Mouse (Mus musculus) ovary, adult 18-20 months (tissue): ENCODE data around the gene Saa2.
"Not testable (repeated sequence)": the region's sequence is repeated elsewhere in the genome, so short reads cannot be mapped to it uniquely, and the experiment has no call there.

Experiments used
- DNase-seq: peaks from one replicate; pipeline ENCODE4 v3.0.0; 2022; ENCODE audit warnings: low spot score, mixed read lengths

Saa2 gene

GRCm38 (mm10) chr7:46751490-46751889, at the start of gene Saa2:
Gene Saa2, plus strand, starts transcription at chr7:46751790.
- no peak for DNase-seq

DNA sequence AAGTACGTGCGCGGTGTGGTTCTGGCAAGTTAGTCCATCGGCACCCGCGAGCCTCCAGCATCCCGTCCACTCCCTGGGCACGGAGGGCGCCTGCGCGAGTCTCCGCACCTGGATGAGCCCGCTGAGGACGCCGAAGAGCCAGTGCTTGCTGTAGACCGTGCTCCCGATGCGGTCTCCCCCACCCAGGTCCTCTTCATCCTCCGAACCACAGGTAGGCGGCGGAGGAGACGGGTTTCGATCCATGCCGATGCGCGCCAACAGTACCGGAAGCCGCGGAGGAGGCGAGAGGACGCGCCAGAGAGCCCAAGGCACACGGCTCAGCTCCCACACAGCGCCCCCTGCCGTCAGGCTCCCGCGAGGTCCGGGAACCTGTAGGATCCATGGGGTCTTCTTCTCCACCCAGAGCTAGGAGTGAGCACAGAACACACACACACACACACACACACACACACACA, 41.2 kb upstream of the Saa2 start, which contains the start of gene Saal1:
TSS of gene Saal1 (minus strand) at position 291 of the 455 bp plus-strand sequence.
- peak; percentile 57 for DNase-seq

GRCm38 (mm10) chr7:46712250-46712649, 39.3 kb upstream of the Saa2 start:
- DNase-seq = no peak

GRCm38 (mm10) chr7:46714518-46714917, 37.1 kb upstream of the Saa2 start:
- no peak for DNase-seq

- DNase-seq = no peak
Measured at GRCm38 (mm10) chr7:46715600-46715999, 36.0 kb upstream of the Saa2 start, which contains the start of gene Saa3. Gene Saa3, minus strand, starts transcription at chr7:46715700.

DNA sequence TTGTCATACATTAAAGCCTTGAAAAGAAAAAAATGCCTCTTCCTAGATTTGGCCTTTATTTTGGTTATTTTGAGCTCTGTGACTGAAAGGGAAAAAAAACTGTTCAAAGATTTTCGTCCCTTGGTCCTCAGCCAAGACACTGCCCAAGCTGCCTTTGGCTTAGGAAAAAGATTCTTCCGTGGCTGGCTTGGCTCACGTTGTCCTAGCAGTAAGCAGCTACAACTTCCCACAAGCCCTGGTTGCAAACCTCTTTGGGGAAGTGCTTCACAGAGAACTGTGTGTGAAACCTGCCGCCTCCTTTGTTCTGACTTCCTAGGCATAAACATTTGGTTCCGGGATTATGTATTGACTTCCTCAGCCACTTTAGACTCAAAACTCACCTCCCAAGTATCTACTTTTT, 34.7 kb upstream of the Saa2 start:
- no peak for DNase-seq

DNA sequence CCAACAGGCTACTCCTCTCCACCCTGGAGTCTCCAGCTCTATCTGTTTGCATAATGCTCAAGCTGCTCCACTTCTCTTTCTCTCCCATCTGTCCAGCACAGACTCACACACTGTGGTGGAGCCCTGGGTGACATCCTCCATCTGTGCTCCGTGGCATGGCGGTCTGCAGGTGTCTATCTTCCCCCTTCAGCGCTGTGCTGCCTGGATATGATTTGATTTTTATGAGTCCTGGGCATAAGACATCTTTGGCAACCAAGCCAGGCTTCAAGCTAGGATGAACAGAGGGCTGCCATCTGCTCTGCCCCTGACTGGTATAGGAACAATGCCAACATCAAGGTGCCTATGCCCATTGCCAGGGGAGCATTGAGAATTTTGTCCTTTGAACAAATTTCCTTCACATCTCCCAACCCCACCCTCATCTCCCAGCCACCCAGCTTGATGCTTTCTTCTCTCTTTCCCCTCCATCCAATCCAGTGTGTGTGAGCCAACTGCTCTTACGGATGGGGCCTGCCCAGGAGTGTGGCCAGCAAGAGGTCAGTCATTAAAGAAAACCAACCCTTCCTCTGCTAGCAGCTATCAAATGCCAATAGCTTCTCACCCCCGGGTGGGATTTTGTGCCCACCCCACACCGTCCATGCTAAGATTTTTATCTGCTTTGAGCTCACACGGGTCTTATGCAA, 32.9 kb upstream of the Saa2 start:
- no peak for DNase-seq

- DNase-seq = peak; percentile 14
Measured at GRCm38 (mm10) chr7:46719526-46719925, 32.1 kb upstream of the Saa2 start.

DNA sequence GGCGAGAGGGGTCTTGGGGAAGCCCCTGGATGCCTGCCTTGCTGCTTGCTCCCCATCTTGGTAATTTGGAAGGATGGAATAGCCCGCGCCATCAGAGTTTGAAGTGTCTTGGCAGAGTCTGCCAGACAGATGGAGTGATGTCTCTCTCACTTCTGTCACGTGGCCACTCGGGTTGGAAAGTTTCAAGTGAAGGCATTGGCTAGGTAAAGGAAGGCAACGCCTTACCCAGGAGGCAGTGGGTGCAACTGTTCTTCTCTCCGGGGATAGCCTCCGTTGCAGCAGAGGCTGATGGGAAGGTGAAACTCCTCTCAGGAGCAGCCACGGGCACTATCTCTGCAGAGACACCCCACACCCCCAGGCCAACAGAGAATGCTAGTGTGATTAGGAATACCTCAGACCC, 31.1 kb upstream of the Saa2 start:
- DNase-seq = no peak

DNA sequence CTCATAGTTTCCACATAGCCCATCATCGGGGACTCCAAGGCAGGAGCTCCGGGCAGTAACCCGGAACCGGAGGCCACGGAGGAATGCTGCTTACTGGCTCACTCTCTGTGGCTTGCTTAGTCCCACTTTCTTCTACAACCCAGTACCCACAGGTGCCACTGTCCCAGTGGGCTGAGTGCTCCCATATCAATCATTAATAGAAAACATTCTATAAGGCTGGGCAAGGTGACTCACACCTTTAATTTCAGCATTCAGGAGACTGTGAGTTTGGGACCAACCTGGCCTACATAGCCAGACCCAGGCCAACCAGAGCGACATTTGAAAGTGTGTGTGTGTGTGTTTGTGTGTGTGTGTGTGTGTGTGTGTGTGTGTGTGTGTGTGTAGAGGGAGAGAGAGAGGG, 28.2 kb upstream of the Saa2 start:
- no peak for DNase-seq

DNA sequence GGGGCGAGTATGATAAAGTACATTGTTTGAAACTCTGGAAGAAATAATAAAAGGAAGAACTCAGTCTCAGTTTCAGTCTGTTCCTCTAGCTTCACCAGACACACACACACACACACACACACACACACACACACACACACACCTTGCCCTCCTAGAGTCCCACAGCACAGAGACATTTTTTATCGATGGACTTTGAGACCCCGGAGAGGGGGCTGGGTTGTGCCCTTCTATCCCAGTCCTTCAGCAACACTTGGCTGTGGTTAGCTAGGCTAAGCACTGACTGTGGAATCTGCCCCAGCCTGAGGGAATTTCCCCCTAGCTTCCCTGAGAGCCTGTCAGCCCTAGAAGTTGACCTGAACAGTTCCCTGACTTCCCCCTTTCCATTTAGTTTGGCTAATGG, 27.7 kb upstream of the Saa2 start:
- no peak for DNase-seq

DNA sequence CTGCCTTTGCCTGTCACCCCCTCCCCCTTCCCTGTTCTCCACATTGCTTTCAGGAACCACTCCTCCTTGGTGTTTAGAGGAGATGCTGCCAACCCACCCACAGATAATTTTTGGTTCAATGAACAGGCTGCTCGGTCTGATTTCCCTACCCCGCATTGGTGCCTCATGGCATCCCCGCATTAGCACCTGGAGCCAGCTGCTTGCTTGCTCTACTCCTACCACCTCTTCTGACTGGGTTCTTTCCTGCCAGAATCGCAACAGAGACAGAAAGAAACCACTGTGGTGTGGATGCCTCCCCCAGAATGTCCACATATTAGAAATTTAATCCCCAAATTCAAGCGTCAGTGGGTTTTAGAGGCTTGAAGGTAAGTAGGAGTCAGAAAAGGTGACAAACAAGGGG, 27.2 kb upstream of the Saa2 start:
- DNase-seq = no peak

GRCm38 (mm10) chr7:46727584-46727983, 24.0 kb upstream of the Saa2 start:
- no peak for DNase-seq

DNA sequence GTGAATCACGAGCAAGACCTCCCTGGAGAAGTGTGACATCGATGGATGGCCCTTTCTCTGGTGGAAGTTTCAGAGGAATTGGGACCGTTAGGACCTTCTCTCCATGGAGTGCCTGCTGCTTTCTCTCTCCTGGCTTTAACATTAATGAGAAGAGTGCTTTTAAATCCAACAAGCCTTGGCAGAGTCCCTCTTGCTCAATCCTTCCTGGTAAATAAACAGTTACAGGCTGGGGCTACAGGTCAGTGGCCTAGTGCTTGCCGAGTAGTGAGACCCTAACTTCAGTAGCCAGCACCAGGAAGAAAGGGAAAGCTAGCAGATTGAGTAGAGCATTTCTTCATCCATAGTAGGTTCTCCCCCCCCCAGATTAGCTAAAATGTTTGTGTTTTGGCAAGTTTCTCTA, 19.1 kb upstream of the Saa2 start, which contains the start of gene Saa4:
TSS of gene Saa4 (minus strand) at position 146 of the 400 bp plus-strand sequence.
- no peak for DNase-seq

DNA sequence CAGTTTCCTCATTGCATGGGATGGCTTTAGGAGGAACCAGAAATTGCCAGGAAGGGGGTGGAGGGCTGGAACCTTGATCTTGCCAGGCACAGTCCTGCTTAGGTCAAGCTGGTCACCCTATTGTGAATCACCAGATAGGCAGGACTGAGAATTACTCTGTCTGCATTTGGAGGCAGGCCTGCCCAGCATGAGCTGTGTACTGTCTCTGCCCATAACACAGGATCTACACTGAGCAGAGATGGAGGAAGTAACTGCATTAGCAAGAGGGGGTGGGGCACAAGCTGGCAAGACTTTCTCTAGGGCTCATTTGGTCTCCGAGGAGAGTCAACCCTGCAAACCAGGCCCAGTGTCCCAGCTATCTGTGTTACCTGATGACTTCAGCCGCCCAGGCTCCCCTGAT, 16.6 kb upstream of the Saa2 start:
- no peak for DNase-seq

DNA sequence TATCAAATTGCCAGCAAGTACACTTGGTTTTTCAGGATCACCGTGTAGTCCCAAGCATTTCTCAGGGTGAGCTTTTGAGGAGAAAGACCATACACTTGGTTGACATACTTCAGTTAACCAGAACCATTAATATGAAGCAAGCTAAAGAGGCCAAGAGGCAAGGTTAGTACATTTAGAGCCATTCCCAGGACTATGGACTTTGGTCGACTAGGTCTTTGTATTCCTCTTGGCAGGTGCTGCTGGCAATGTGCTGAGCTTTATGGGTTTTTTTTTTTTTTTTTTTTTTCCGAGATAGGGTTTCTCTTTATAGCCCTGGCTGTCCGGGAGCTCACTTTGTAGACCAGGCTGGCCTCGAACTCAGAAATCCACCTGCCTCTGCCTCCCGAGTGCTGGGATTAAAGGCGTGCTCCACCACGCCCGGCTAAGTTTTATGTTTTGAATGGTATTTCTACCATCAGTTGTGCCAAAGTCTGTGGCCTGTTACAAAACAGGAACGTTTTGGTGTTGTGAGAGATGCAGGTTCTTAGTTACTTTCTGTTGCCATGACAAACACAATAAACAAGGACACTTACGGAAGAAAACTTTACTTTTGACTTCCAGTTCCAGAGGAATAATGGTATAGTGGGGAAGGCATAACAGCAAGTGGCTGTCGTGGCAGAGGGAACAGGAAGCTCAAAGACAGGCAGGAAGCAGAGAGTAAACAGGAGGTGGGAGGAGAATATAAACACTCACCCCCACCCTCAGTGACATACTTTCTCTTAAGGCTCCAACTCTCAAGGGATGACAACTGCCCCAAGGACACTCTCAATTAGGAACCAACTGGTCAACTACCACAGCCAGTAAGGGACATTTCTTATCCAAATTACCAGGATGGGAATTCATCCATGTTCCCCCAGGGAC, 12.8 kb upstream of the Saa2 start:
- no peak for DNase-seq

DNA sequence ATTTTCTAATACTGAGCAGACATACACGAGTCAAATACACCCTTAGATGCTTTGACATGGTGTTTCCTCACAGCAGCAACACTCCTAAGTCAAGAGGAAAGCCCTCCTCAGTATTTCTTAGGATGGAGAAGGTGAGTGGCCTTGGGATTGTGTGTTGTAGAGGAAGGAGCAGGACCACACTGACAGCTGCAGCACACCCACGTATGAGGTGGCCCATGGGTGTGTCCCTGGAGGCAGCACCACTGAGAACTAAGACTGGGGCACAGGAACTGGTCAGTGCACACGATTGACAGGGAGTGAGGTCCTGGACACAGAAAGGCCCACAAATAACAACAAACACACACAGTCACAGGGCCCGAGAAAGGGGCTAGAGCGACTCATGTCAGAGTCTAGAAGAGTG, 11.5 kb upstream of the Saa2 start:
- not testable (repeated sequence) for DNase-seq

- DNase-seq = not testable (repeated sequence)
Measured at GRCm38 (mm10) chr7:46742880-46743279, 8.7 kb upstream of the Saa2 start, which contains the start of gene Saa1. Gene Saa1, minus strand, starts transcription at chr7:46742980.

GRCm38 (mm10) chr7:46745816-46746215, 5.8 kb upstream of the Saa2 start:
- DNase-seq = no peak

- no peak for DNase-seq
Measured at GRCm38 (mm10) chr7:46746381-46746780, 5.2 kb upstream of the Saa2 start.

GRCm38 (mm10) chr7:46748459-46748858, 3.1 kb upstream of the Saa2 start:
- DNase-seq = no peak

- DNase-seq = no peak
Measured at GRCm38 (mm10) chr7:46761049-46761795, 9.6 kb downstream of the Saa2 start.
